Mouse (Mus musculus) limb, embryonic 12.5 days (tissue): ENCODE data around the gene Dnajc10. TPM values are rescaled to one million over a fixed set of nuclear protein-coding genes. Genes with fewer than 3 reads are reported as not detected.

Source experiments
- ATAC-seq: fragments of 200-750 bp; cut with Nextera tagmentation; 2 replicates; pipeline ENCODE4 v1.8.0; 2017; ENCODE audit warnings: low read depth, moderate TSS enrichment; ENCODE audit not compliant: insufficient number of reproducible peaks, insufficient read depth, low FRiP score, low TSS enrichment
- H3K27ac ChIP-seq: fragments of 300-500 bp; sonication (generic); 2 replicates; pipeline ENCODE4 v1.5.1; 2016; ENCODE audit warnings: mild to moderate bottlenecking, moderate library complexity
- H3K27me3 ChIP-seq: fragments of 300-500 bp; sonication (generic); 2 replicates; pipeline ENCODE4 v1.6.1; 2016; ENCODE audit warnings: mild to moderate bottlenecking, moderate library complexity
- H3K36me3 ChIP-seq: fragments of 300-500 bp; sonication (generic); 2 replicates; pipeline ENCODE4 v1.6.1; 2016; ENCODE audit warnings: mild to moderate bottlenecking, moderate library complexity
- H3K4me1 ChIP-seq: fragments of 300-500 bp; sonication (generic); replicated peaks from 2 replicates; pipeline ENCODE4 v1.6.1; 2016
- H3K4me2 ChIP-seq: fragments of 300-500 bp; sonication (generic); 2 replicates; pipeline ENCODE4 v1.6.1; 2016; ENCODE audit warnings: mild to moderate bottlenecking, moderate library complexity
- H3K4me3 ChIP-seq: fragments of 300-500 bp; sonication (generic); replicated peaks from 2 replicates; pipeline ENCODE4 v1.5.1; 2016; ENCODE audit warnings: mild to moderate bottlenecking
- H3K9ac ChIP-seq: fragments of 300-500 bp; sonication (generic); replicated peaks from 2 replicates; pipeline ENCODE4 v1.6.1; 2016; ENCODE audit warnings: mild to moderate bottlenecking, moderate library complexity
- H3K9me3 ChIP-seq: fragments of 300-500 bp; sonication (generic); 2 replicates; pipeline ENCODE4 v1.6.1; 2016; ENCODE audit warnings: mild to moderate bottlenecking, moderate library complexity
- WGBS: fragments of 180-500 bp; shearing (Covaris S2); methylation state at CpG from one replicate; pipeline ENCODE4 v1.1.7; 2016; 5-methylcytosine and 5-hydroxymethylcytosine counted together
- polyA plus RNA-seq: library from polyadenylated mRNA; unstranded; fragments of >200 nt; fragmentation: Nextera tagmentation; extraction: Ambion mirVana; gene quantifications from 2 replicates; pipeline ENCODE4 v1.2.1, GENCODE M21; 2016

Dnajc10 gene
- polyA plus RNA-seq, 1 experiment from 2014 or later: 90.8 TPM

GRCm38 (mm10) chr2:80398595-80399099 lies 83.4 kb downstream of the Dnajc10 start:
- no peaks in the 10 kb centered on the region for H3K9me3 ChIP-seq
- no peak overlapping the region; the same call in 1 of the 2 replicates for H3K27ac ChIP-seq
- no peak for ATAC-seq
- H3K4me3 ChIP-seq: no peak overlapping the region
- H3K4me1 ChIP-seq: peaks cover 32% of the 10 kb centered on the region
- H3K27me3 ChIP-seq: peaks cover 18% of the 10 kb centered on the region
- H3K9ac ChIP-seq: no peak overlapping the region
- H3K36me3 ChIP-seq: no peaks in the 10 kb centered on the region
- H3K4me2 ChIP-seq: no peak overlapping the region
- 13% methylated on average over 3 of the region's 3 CpGs for WGBS

Other genes with a start within 250 kb of the Dnajc10 start
- 2.0 and 3.1 TPM in 2 replicates for gene Pde1a, start 186.0 kb upstream of the Dnajc10 start, polyA plus RNA-seq
- not detected in 2 replicates for gene Prdx6b, start 23.0 kb upstream of the Dnajc10 start, polyA plus RNA-seq
- 54.7 and 56.2 TPM in 2 replicates for gene Frzb, start 132.2 kb downstream of the Dnajc10 start, polyA plus RNA-seq